Mouse (Mus musculus) heart, embryonic 12.5 days (tissue): ENCODE measurements around the gene Pycard. TPM values are rescaled to one million over a fixed set of nuclear protein-coding genes. Genes with fewer than 3 reads are reported as not detected.
"Not testable (repeated sequence)": the region's sequence is repeated elsewhere in the genome, so short reads cannot be mapped to it uniquely, and the experiment has no call there.

Source experiments
- ATAC-seq: fragments of 200-750 bp; cut with Nextera tagmentation; 2 replicates; pipeline ENCODE4 v1.8.0; 2017; ENCODE audit warnings: moderate TSS enrichment, moderate library complexity; ENCODE audit not compliant: insufficient number of reproducible peaks, low FRiP score
- H3K27ac ChIP-seq: fragments of 300-500 bp; sonication (generic); 2 replicates; pipeline ENCODE4 v1.5.1; 2016; ENCODE audit warnings: mild to moderate bottlenecking, moderate library complexity; ENCODE audit not compliant: poor library complexity, severe bottlenecking
- H3K27me3 ChIP-seq: fragments of 300-500 bp; sonication (generic); replicated peaks from 2 replicates; pipeline ENCODE4 v1.6.1; 2016; ENCODE audit warnings: mild to moderate bottlenecking, moderate library complexity
- H3K36me3 ChIP-seq: fragments of 300-500 bp; sonication (generic); 2 replicates; pipeline ENCODE4 v1.6.1; 2016; ENCODE audit warnings: mild to moderate bottlenecking, moderate library complexity
- H3K4me1 ChIP-seq: fragments of 300-500 bp; sonication (generic); replicated peaks from 2 replicates; pipeline ENCODE4 v1.6.1; 2016; ENCODE audit warnings: mild to moderate bottlenecking
- H3K4me2 ChIP-seq: fragments of 300-500 bp; sonication (generic); 2 replicates; pipeline ENCODE4 v1.6.1; 2016; ENCODE audit warnings: mild to moderate bottlenecking, moderate library complexity
- H3K4me3 ChIP-seq: fragments of 300-500 bp; sonication (generic); 2 replicates; pipeline ENCODE4 v1.5.1; 2016; ENCODE audit warnings: mild to moderate bottlenecking
- H3K9ac ChIP-seq: fragments of 300-500 bp; sonication (generic); 2 replicates; pipeline ENCODE4 v1.6.1; 2016; ENCODE audit warnings: mild to moderate bottlenecking, moderate library complexity
- H3K9me3 ChIP-seq: fragments of 300-500 bp; sonication (generic); replicated peaks from 2 replicates; pipeline ENCODE4 v1.6.1; 2016; ENCODE audit warnings: mild to moderate bottlenecking, moderate library complexity
- WGBS: fragments of 180-500 bp; shearing (Covaris S2); methylation state at CpG from one replicate; pipeline ENCODE4 v1.1.7; 2016; 5-methylcytosine and 5-hydroxymethylcytosine counted together
- polyA plus RNA-seq: library from polyadenylated mRNA; unstranded; fragments of >200 nt; fragmentation: Nextera tagmentation; extraction: Ambion mirVana; gene quantifications from 2 replicates; pipeline ENCODE4 v1.2.1, GENCODE M21; 2016

The Pycard gene
- polyA plus RNA-seq, 1 experiment from 2014 or later = 31.1 TPM

DNA sequence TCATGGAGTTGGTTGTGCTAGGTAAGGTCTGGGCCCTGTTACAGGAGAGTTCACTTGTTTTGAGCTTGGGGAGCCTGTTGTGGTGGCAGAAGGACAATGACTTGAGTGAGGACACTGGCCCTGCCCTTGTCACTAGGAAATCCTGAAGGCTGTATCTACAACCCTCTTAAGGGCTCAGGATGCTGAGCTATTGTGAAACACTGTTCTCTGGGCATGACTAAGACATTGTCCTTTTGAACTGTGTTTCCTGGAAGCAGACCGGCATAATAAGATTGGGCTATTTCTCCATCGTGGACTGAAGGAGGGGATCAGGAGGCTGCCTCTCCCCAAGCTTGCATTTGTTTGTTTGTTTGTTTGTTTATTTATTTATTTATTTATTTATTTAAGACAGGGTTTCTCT lies 25.5 kb upstream of the Pycard start:
- H3K9me3 ChIP-seq = peaks cover 3% of the 10 kb centered on the region; the same call in 1 of the 2 replicates
- ATAC-seq = no peak
- no peak overlapping the region for H3K27ac ChIP-seq
- H3K36me3 ChIP-seq = no peaks in the 10 kb centered on the region
- H3K9ac ChIP-seq = no peak overlapping the region
- H3K4me3 ChIP-seq = no peak overlapping the region
- 59% methylated on average over 2 of the region's 2 CpGs for WGBS
- H3K27me3 ChIP-seq = no peaks in the 10 kb centered on the region
- no peak overlapping the region for H3K4me2 ChIP-seq
- no peaks in the 10 kb centered on the region for H3K4me1 ChIP-seq

DNA sequence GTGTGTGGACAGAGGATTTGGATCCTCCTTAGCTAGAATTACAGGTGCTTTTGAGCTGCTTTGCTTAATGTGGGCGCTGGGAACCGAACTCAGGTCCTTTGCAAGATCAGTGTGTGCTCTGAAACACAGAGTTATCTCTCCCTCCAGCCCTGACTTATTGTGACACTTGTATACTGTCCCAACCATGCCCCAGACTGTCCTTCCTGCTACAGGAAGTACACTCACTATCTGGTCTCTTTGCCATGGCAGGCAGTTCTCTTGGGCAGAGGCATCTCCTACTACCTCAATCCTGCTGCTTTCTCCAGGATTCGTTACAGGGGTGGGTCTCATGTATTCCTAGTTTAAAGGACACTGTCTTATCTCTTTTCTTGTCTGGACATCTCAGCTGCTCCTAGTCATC lies 24.6 kb upstream of the Pycard start:
- Histone ChIP-seq H3K9me3 (peaks cover 3% of the 10 kb centered on the region; the same call in 1 of the 2 replicates), H3K36me3 (no peaks in the 10 kb centered on the region), H3K27me3 (no peaks in the 10 kb centered on the region), H3K4me3 (no peak overlapping the region), H3K4me1 (no peaks in the 10 kb centered on the region), H3K9ac (no peak overlapping the region), H3K27ac (no peak overlapping the region), H3K4me2 (no peak overlapping the region)
- ATAC-seq = no peak
- 83% methylated on average over 3 of the region's 3 CpGs for WGBS

GRCm38 (mm10) chr7:128016650-128017049 lies 23.0 kb upstream of the Pycard start:
- Histone ChIP-seq H3K4me1 (no peaks in the 10 kb centered on the region), H3K36me3 (no peaks in the 10 kb centered on the region), H3K4me3 (no peak overlapping the region), H3K27me3 (no peaks in the 10 kb centered on the region), H3K4me2 (no peak overlapping the region), H3K9me3 (peaks cover 3% of the 10 kb centered on the region; the same call in 1 of the 2 replicates), H3K9ac (no peak overlapping the region), H3K27ac (no peak overlapping the region)
- 87% methylated on average over 6 of the region's 6 CpGs for WGBS
- no peak for ATAC-seq

DNA sequence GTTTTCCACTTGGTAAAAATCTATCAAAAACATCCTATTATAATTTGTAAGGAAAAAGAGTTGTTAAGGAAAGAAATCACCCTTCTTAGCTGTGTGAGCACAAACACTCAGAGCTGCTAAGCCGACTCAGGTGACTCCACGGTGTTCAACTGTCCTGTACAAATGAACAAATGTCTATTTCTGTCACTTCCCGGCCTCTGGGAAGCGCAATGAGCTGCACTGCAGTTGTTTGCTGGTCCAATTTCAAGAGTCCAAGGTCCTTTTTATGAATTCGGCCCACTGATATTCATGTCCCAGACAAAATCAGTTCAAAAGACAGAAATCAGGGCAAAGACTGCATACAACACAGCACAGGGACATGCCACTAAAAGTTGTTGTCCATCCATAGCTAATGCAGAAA lies 22.5 kb upstream of the Pycard start:
- not testable (repeated sequence) for H3K9ac ChIP-seq, H3K27ac ChIP-seq, H3K4me2 ChIP-seq, H3K9me3 ChIP-seq, H3K4me3 ChIP-seq, ATAC-seq, H3K4me1 ChIP-seq, H3K27me3 ChIP-seq, H3K36me3 ChIP-seq
- 54% methylated on average over 5 of the region's 5 CpGs for WGBS

DNA sequence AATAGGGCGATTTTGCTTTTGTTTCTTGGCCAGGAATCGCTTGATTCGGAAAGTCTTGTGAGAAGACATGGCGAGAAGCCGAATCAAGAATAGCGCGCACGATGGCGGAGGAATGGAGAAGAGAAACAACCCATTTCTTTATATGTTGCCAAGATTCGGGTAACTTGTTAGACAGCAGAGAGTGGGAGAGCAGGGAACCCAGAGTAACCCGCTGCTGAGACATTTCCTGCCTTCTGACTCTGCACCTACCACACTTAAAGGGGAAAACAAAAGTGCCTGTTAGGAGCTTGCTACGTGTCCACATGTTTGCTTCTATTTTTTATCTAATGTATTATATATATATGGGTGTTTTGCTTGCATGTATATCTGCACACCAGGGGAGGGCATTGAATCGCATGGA lies 19.4 kb upstream of the Pycard start:
- WGBS = 83% methylated on average over 13 of the region's 13 CpGs
- peaks cover 24% of the 10 kb centered on the region for H3K27me3 ChIP-seq
- no peak for ATAC-seq
- no peak overlapping the region for H3K4me3 ChIP-seq
- H3K27ac ChIP-seq = no peak overlapping the region
- H3K9me3 ChIP-seq = peaks cover 1% of the 10 kb centered on the region; the same call in 1 of the 2 replicates
- H3K9ac ChIP-seq = no peak overlapping the region
- peaks cover 5% of the 10 kb centered on the region; the same call in 1 of the 2 replicates for H3K4me1 ChIP-seq
- no peaks in the 10 kb centered on the region for H3K36me3 ChIP-seq
- no peak overlapping the region for H3K4me2 ChIP-seq

DNA sequence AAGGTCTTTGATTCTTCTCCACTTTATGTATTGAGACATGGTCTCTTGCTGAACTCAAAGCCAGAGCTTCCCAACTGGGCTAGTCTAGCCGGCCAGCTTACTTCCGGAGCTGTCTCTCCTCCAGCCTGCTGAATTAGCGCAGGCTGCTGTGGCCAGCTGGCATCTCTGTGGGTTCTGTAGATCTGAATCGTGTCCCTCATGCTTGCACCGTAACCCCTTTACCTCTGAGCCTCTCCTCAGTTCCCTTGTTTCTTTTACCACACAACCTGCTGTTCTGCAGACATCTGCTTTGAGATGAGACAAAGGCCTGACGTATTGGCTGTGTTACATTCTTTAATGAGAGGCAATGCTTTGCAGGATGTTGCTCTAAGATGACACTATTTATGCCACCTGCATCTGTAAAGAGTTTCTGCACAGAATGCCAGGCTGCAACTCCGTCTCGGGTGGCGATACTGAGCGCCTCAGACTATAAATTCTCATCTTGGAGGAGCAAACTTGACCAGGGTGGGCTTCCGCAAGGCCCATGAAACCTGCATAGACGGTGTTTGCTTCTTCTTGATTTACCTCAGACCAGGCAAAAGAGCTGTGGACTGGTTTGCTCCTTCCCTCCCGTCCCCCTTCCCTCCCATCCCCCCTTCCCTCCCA lies 18.6 kb upstream of the Pycard start:
- no peak overlapping the region for H3K4me2 ChIP-seq
- no peak overlapping the region for H3K4me3 ChIP-seq
- H3K36me3 ChIP-seq = no peaks in the 10 kb centered on the region
- H3K4me1 ChIP-seq = peaks cover 5% of the 10 kb centered on the region; the same call in 1 of the 2 replicates
- no peaks in the 10 kb centered on the region for H3K9me3 ChIP-seq
- peaks cover 29% of the 10 kb centered on the region for H3K27me3 ChIP-seq
- ATAC-seq = no peak
- H3K9ac ChIP-seq = no peak overlapping the region
- H3K27ac ChIP-seq = no peak overlapping the region
- WGBS = 75% methylated on average over 13 of the region's 13 CpGs

GRCm38 (mm10) chr7:128009715-128010340 lies 16.2 kb upstream of the Pycard start:
- H3K4me1 ChIP-seq = peaks cover 7% of the 10 kb centered on the region
- peaks cover 44% of the 10 kb centered on the region for H3K27me3 ChIP-seq
- no peaks in the 10 kb centered on the region for H3K36me3 ChIP-seq
- H3K9me3 ChIP-seq = no peaks in the 10 kb centered on the region
- H3K9ac ChIP-seq = 0 out of 2 replicates have a peak overlapping the region, but pooled peaks have one; percentile 39
- ATAC-seq = peak; percentile 42; the same call in 1 of the 2 replicates
- H3K4me3 ChIP-seq = peak overlapping the region; percentile 9; the same call in 1 of the 2 replicates
- WGBS = 31% methylated on average over 40 of the region's 40 CpGs
- no peak overlapping the region for H3K27ac ChIP-seq
- peak overlapping the region; percentile 60 for H3K4me2 ChIP-seq

GRCm38 (mm10) chr7:128006193-128006592 lies 12.5 kb upstream of the Pycard start:
- H3K9ac ChIP-seq = no peak overlapping the region
- H3K4me1 ChIP-seq = peaks cover 28% of the 10 kb centered on the region
- H3K27me3 ChIP-seq = peaks cover 54% of the 10 kb centered on the region
- WGBS = 67% methylated on average over 7 of the region's 7 CpGs
- no peak overlapping the region for H3K27ac ChIP-seq
- H3K4me2 ChIP-seq = no peak overlapping the region
- no peak overlapping the region for H3K4me3 ChIP-seq
- H3K9me3 ChIP-seq = no peaks in the 10 kb centered on the region
- H3K36me3 ChIP-seq = no peaks in the 10 kb centered on the region
- no peak for ATAC-seq

DNA sequence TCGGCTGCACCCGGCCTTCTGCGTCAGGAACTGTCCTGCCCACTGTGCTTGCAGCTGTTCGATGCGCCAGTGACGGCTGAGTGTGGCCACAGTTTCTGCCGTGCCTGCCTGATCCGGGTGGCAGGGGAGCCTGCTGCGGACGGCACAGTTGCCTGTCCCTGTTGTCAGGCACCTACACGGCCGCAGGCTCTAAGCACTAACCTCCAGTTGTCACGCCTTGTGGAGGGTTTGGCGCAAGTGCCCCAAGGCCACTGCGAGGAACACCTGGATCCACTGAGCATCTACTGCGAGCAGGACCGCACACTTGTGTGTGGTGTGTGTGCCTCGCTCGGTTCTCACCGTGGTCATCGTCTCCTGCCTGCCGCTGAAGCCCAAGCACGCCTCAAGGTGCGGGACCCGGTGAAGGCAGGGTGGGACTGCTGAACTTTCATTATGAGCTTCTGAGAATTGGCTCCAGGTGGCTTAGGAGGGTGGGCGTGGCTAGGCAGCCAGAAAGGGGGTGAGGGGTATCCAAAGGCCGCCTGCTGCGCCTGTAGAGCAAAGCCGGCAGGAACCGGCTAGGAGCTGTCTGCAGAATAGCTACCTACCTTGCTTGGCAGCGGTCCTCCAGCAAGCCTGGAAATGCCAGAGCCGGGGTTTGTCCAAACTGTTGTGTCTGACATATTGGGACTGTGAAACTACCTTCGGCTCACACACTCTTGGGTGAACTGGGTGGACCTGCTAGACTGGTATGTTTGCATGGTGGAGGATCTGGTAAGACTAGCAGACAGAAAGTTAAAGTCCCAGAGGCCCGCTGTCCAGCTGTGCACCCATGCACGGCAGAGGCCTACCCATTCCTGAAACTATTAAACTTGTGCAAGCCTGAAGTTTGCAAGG lies 11.1 kb upstream of the Pycard start:
- H3K4me3 ChIP-seq = peak overlapping the region; percentile 29
- peak overlapping the region; percentile 63 for H3K4me2 ChIP-seq
- 26% methylated on average over 35 of the region's 35 CpGs for WGBS
- H3K4me1 ChIP-seq = peaks cover 25% of the 10 kb centered on the region
- no peaks in the 10 kb centered on the region for H3K9me3 ChIP-seq
- H3K27me3 ChIP-seq = peaks cover 44% of the 10 kb centered on the region
- peak overlapping the region; percentile 56 for H3K9ac ChIP-seq
- H3K27ac ChIP-seq = no peak overlapping the region
- H3K36me3 ChIP-seq = no peaks in the 10 kb centered on the region
- no peak for ATAC-seq

DNA sequence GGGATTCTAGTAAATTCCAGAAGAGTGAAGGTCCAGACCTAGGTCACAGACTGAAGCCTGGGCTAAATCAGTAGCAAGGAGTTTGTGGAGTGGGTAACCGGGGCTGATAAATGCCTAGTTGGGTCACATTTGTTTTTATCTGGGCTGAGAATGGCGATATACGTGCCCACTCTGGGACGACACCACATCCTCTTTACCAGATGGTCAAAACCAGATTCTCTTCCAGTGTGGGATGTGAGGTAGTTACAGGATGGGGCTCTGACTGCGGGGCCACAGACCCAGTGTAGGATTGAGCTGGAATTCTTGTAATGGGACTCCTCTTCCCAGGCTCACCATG lies 10.5 kb upstream of the Pycard start:
- Histone ChIP-seq H3K36me3 (no peaks in the 10 kb centered on the region), H3K4me2 (peak overlapping the region; percentile 63), H3K9me3 (no peaks in the 10 kb centered on the region), H3K4me3 (peak overlapping the region; percentile 29; the same call in 1 of the 2 replicates), H3K9ac (peak overlapping the region; percentile 56; the same call in 1 of the 2 replicates), H3K27ac (peak overlapping the region; percentile 24; the same call in 1 of the 2 replicates), H3K27me3 (peaks cover 38% of the 10 kb centered on the region), H3K4me1 (peaks cover 26% of the 10 kb centered on the region)
- no peak for ATAC-seq
- 40% methylated on average over 5 of the region's 5 CpGs for WGBS

- 59% methylated on average over 2 of the region's 2 CpGs for WGBS
- peak; percentile 56; the same call in 1 of the 2 replicates for ATAC-seq
- peaks cover 36% of the 10 kb centered on the region for H3K27me3 ChIP-seq
- H3K4me3 ChIP-seq = peak within 1 kb of the TSS; percentile 29
- H3K4me2 ChIP-seq = peak within 1 kb of the TSS; percentile 63
- peak within 1 kb of the TSS; percentile 56 for H3K9ac ChIP-seq
- H3K9me3 ChIP-seq = no peaks in the 10 kb centered on the region
- H3K36me3 ChIP-seq = no peaks in the 10 kb centered on the region
- peaks cover 26% of the 10 kb centered on the region for H3K4me1 ChIP-seq
- H3K27ac ChIP-seq = peak within 1 kb of the TSS; percentile 24; the same call in 1 of the 2 replicates
Observed at GRCm38 (mm10) chr7:128003688-128004087, 10.0 kb upstream of the Pycard start, which contains the start of gene Trim72. Gene Trim72, plus strand, starts transcription at chr7:128003949.
